Mouse (Mus musculus): ENCODE measurements around the gene Cfap97d2. TPM values are rescaled to one million over a fixed set of nuclear protein-coding genes. Genes with fewer than 3 reads are reported as not detected.

Cfap97d2 gene
- polyA plus RNA-seq (2015; fragmentation: Nextera tagmentation; extraction: Ambion mirVana) = not detected in 2 replicates

DNA sequence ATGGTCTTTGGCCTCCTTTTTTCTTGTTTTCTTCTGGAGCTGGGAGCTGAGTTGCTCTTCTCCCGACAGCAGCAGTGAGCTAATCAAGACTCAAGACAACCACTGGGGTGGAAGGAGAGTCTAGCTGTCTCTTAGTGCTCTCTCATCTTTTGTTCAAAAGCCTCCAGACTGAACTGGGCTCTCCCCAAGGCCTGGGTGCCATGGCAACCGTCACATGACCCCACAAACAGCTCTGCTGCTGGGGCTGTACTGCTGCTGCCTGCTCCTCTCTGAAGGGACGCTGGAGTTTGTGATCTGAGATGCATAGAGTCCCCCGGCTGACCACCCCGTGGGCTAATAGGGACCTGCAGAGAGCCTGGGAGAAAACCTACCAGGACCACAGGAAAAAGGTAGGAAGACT, at the start of gene Cfap97d2:
Gene Cfap97d2 (plus strand): TSS at position 222 of the 400 bp plus-strand sequence.
- H3K36me3 ChIP-seq = no peaks in the 10 kb centered on the region
- no peak for ATAC-seq (ENCODE audit: extremely low read depth, insufficient number of reproducible peaks, low FRiP score, low TSS enrichment)
- H3K9ac ChIP-seq = no peak within 1 kb of the TSS; the same call in 1 of the 2 replicates
- H3K9me3 ChIP-seq = no peaks in the 10 kb centered on the region
- H3K27ac ChIP-seq (replicated peaks) = no peak within 1 kb of the TSS
- H3K4me2 ChIP-seq = no peak within 1 kb of the TSS
- no peak within 1 kb of the TSS for H3K4me3 ChIP-seq
- peaks cover 38% of the 10 kb centered on the region for H3K4me1 ChIP-seq
- WGBS = 10% methylated on average over 5 of the region's 5 CpGs
- H3K27me3 ChIP-seq (replicated peaks) = peaks cover 9% of the 10 kb centered on the region; the same call in 1 of the 2 replicates

DNA sequence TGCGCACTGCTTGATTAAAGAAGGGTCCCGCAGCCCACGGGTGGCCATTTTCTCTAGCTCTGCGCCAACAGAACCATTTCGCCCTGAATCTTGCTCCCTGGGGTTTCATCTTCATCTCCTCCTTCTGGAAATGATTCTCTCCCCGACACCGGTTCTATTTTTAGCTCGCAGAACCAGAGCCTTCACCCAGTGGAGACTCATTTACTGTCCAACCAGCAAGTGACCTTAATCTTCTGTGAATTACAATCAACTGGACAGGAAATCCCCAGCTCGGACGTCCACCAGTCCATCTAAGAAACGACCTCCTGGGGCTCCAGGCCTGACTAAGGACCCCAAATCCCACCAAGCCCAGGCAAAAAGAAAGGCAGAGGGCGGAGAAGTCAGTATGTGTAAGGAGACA, 48.2 kb upstream of the Cfap97d2 start:
- H3K36me3 ChIP-seq = no peaks in the 10 kb centered on the region
- no peaks in the 10 kb centered on the region for H3K9me3 ChIP-seq
- 0 out of 2 replicates have a peak overlapping the region, but pooled peaks have one; percentile 26 for H3K27ac ChIP-seq (replicated peaks)
- 0 out of 2 replicates have a peak overlapping the region, but pooled peaks have one; percentile 15 for H3K9ac ChIP-seq
- no peaks in the 10 kb centered on the region for H3K27me3 ChIP-seq (replicated peaks)
- H3K4me1 ChIP-seq = peaks cover 55% of the 10 kb centered on the region
- WGBS = 51% methylated on average over 12 of the region's 12 CpGs
- ATAC-seq (ENCODE audit: extremely low read depth, insufficient number of reproducible peaks, low FRiP score, low TSS enrichment) = no peak
- no peak overlapping the region for H3K4me3 ChIP-seq
- H3K4me2 ChIP-seq = 0 out of 2 replicates have a peak overlapping the region, but pooled peaks have one; percentile 7

- H3K4me1 ChIP-seq = peaks cover 51% of the 10 kb centered on the region
- no peaks in the 10 kb centered on the region; the same call in 1 of the 2 replicates for H3K36me3 ChIP-seq
- H3K27ac ChIP-seq (replicated peaks) = no peak overlapping the region
- H3K9ac ChIP-seq = no peak overlapping the region
- no peak overlapping the region for H3K4me2 ChIP-seq
- H3K4me3 ChIP-seq = no peak overlapping the region
- ATAC-seq (ENCODE audit: extremely low read depth, insufficient number of reproducible peaks, low FRiP score, low TSS enrichment) = no peak
- H3K9me3 ChIP-seq = no peaks in the 10 kb centered on the region
- H3K27me3 ChIP-seq (replicated peaks) = no peaks in the 10 kb centered on the region
- 64% methylated on average over 13 of the region's 13 CpGs for WGBS
These were observed 45.4 kb upstream of the Cfap97d2 start for GRCm38 (mm10) chr8:13660323-13660722.

GRCm38 (mm10) chr8:13664711-13665210, 40.9 kb upstream of the Cfap97d2 start:
- peaks cover 72% of the 10 kb centered on the region for H3K4me1 ChIP-seq
- ATAC-seq (ENCODE audit: extremely low read depth, insufficient number of reproducible peaks, low FRiP score, low TSS enrichment) = no peak
- H3K9me3 ChIP-seq = no peaks in the 10 kb centered on the region
- peak overlapping the region; percentile 64 for H3K9ac ChIP-seq
- H3K4me3 ChIP-seq = no peak overlapping the region
- H3K4me2 ChIP-seq = no peak overlapping the region
- H3K27me3 ChIP-seq (replicated peaks) = no peaks in the 10 kb centered on the region
- WGBS = 76% methylated on average over 6 of the region's 6 CpGs
- peak overlapping the region; percentile 73 for H3K27ac ChIP-seq (replicated peaks)
- no peaks in the 10 kb centered on the region; the same call in 1 of the 2 replicates for H3K36me3 ChIP-seq

DNA sequence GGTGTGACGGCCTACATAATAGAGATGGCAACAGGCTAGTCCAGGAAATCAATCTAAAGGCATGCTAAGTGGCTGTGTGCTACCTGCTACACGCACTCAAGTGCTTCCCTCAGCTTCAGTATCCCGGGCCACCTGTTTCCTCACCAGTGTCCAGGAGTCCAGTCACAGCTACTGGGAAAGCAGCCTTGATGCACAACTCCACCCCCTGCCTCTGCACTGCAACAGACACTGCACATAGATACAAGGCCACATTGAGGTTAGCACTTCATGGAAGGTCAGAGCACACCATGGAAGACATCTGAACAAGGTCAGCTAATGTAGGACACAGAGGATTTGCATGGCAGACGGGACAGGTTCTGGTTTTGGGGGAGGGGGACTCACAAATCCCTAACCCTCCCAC, 40.2 kb upstream of the Cfap97d2 start:
- peak overlapping the region; percentile 18; the same call in 1 of the 2 replicates for H3K4me2 ChIP-seq
- peaks cover 72% of the 10 kb centered on the region for H3K4me1 ChIP-seq
- peak overlapping the region; percentile 73 for H3K27ac ChIP-seq (replicated peaks)
- no peak overlapping the region for H3K4me3 ChIP-seq
- no peak for ATAC-seq (ENCODE audit: extremely low read depth, insufficient number of reproducible peaks, low FRiP score, low TSS enrichment)
- H3K27me3 ChIP-seq (replicated peaks) = no peaks in the 10 kb centered on the region
- H3K36me3 ChIP-seq = no peaks in the 10 kb centered on the region; the same call in 1 of the 2 replicates
- H3K9ac ChIP-seq = peak overlapping the region; percentile 64
- WGBS = 62% methylated on average over 4 of the region's 4 CpGs
- H3K9me3 ChIP-seq = no peaks in the 10 kb centered on the region

- Histone ChIP-seq H3K9me3 (no peaks in the 10 kb centered on the region), H3K4me2 (peak overlapping the region; percentile 18; the same call in 1 of the 2 replicates), H3K9ac (peak overlapping the region; percentile 64), H3K36me3 (no peaks in the 10 kb centered on the region; the same call in 1 of the 2 replicates), H3K4me1 (peaks cover 74% of the 10 kb centered on the region), H3K27me3 (replicated peaks) (no peaks in the 10 kb centered on the region), H3K4me3 (no peak overlapping the region), H3K27ac (replicated peaks) (peak overlapping the region; percentile 73)
- no peak for ATAC-seq (ENCODE audit: extremely low read depth, insufficient number of reproducible peaks, low FRiP score, low TSS enrichment)
- WGBS = 30% methylated on average over 8 of the region's 8 CpGs
These were observed 39.7 kb upstream of the Cfap97d2 start for GRCm38 (mm10) chr8:13665944-13666343.

GRCm38 (mm10) chr8:13667917-13668316, 37.8 kb upstream of the Cfap97d2 start:
- no peaks in the 10 kb centered on the region; the same call in 1 of the 2 replicates for H3K36me3 ChIP-seq
- WGBS = 57% methylated on average over 4 of the region's 4 CpGs
- 0 out of 2 replicates have a peak, but pooled peaks have one; percentile 16 for ATAC-seq (ENCODE audit: extremely low read depth, insufficient number of reproducible peaks, low FRiP score, low TSS enrichment)
- H3K9me3 ChIP-seq = no peaks in the 10 kb centered on the region
- H3K27ac ChIP-seq (replicated peaks) = peak overlapping the region; percentile 88
- peaks cover 94% of the 10 kb centered on the region for H3K4me1 ChIP-seq
- peak overlapping the region; percentile 39; the same call in 1 of the 2 replicates for H3K4me2 ChIP-seq
- H3K9ac ChIP-seq = peak overlapping the region; percentile 63; the same call in 1 of the 2 replicates
- no peaks in the 10 kb centered on the region for H3K27me3 ChIP-seq (replicated peaks)
- no peak overlapping the region for H3K4me3 ChIP-seq

DNA sequence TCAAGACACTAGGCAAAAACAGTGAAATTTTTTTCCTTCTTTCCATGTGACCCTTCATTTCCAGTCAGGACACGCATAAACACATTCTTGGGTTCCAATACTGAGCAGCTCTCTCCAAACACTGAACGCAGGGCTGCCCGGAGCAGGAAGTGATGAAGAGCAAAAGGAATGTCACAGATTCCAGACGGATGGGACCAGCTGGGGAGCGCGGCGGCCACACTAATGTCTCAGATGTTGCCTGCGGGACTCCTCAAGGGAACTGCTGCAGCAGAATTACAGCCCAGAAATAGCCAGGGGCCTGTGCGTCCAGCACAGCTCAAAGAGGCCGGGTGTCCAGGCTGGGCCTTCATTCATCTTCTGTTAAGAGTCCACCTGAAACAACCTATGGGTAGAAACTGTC, 37.3 kb upstream of the Cfap97d2 start:
- ATAC-seq (ENCODE audit: extremely low read depth, insufficient number of reproducible peaks, low FRiP score, low TSS enrichment) = no peak
- Histone ChIP-seq H3K4me1 (peaks cover 99% of the 10 kb centered on the region), H3K9me3 (no peaks in the 10 kb centered on the region), H3K27ac (replicated peaks) (peak overlapping the region; percentile 88), H3K4me3 (no peak overlapping the region), H3K36me3 (no peaks in the 10 kb centered on the region; the same call in 1 of the 2 replicates), H3K4me2 (peak overlapping the region; percentile 39), H3K9ac (peak overlapping the region; percentile 63), H3K27me3 (replicated peaks) (no peaks in the 10 kb centered on the region)
- WGBS = 14% methylated on average over 10 of the region's 10 CpGs

DNA sequence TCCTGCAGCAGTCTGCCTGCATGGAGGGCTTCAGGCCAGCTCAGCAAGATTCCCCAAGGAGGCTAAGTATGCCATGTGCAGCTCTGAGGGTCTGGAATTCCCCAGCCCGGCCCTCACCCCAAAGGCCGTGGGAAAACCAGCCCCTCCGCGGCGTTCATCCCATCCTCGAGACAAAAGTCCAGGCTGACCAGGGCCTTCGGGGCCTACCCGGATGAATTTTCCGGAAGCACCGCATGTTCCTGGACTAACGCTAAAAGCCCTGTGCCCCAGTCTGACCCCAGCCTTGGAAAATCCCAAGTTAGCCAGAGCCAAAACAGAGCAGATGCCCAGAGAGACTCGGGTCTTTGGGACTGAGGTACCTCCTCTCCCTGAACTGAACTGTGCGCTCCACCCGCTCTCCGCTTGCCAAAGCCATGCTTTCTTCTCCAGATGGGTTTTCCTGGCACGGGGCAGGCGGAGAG, 35.6 kb upstream of the Cfap97d2 start:
- no peak overlapping the region for H3K9ac ChIP-seq
- no peak for ATAC-seq (ENCODE audit: extremely low read depth, insufficient number of reproducible peaks, low FRiP score, low TSS enrichment)
- no peaks in the 10 kb centered on the region for H3K9me3 ChIP-seq
- no peaks in the 10 kb centered on the region for H3K36me3 ChIP-seq
- no peaks in the 10 kb centered on the region for H3K27me3 ChIP-seq (replicated peaks)
- H3K4me2 ChIP-seq = no peak overlapping the region
- peaks cover 99% of the 10 kb centered on the region for H3K4me1 ChIP-seq
- no peak overlapping the region for H3K4me3 ChIP-seq
- no peak overlapping the region for H3K27ac ChIP-seq (replicated peaks)
- WGBS = 69% methylated on average over 17 of the region's 17 CpGs

DNA sequence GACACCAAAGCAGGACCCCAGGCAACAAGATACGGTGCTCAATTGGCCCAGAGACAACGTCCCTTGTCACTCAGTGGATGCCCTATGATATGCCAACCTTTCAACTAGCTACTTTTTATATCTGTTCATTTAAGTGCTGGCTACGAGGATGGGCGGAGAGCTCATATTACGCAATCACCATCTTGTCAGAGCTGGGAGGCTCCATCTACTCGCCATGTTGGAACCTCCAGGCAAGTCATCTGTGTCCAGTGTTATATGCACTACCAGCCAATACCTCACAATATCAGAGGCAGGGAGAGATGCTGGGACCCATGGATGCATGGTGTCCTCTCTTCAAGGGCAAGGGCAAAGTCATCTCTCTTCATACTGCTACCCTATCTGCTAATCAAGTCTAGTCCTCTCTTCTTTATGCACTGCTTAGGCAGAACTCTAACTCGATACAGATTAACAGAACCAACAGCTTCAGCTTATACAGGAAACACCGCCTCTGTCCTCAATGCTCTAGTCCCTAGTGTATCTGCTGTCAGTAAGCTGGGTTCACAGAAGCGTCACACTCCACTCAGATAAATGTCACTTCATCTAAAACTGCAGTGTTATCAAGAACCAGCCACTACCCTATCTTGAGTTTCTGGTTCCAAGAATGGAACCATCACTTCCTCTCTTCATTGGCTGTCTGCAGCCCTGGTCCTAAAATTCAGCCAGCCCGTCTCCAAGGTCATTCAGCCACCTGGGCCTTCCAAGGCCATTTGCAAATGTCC, 34.3 kb upstream of the Cfap97d2 start:
- H3K9me3 ChIP-seq = no peaks in the 10 kb centered on the region
- H3K27me3 ChIP-seq (replicated peaks) = no peaks in the 10 kb centered on the region
- 73% methylated on average over 10 of the region's 10 CpGs for WGBS
- H3K4me1 ChIP-seq = peaks cover 98% of the 10 kb centered on the region
- no peak overlapping the region for H3K4me3 ChIP-seq
- no peak overlapping the region for H3K4me2 ChIP-seq
- 0 out of 2 replicates have a peak overlapping the region, but pooled peaks have one; percentile 6 for H3K27ac ChIP-seq (replicated peaks)
- H3K9ac ChIP-seq = no peak overlapping the region
- ATAC-seq (ENCODE audit: extremely low read depth, insufficient number of reproducible peaks, low FRiP score, low TSS enrichment) = no peak
- no peaks in the 10 kb centered on the region for H3K36me3 ChIP-seq

GRCm38 (mm10) chr8:13673215-13673614, 32.5 kb upstream of the Cfap97d2 start:
- H3K4me3 ChIP-seq = no peak overlapping the region
- no peaks in the 10 kb centered on the region for H3K9me3 ChIP-seq
- H3K4me1 ChIP-seq = peaks cover 85% of the 10 kb centered on the region
- H3K9ac ChIP-seq = peak overlapping the region; percentile 33; the same call in 1 of the 2 replicates
- no peaks in the 10 kb centered on the region for H3K27me3 ChIP-seq (replicated peaks)
- no peak overlapping the region; the same call in 1 of the 2 replicates for H3K4me2 ChIP-seq
- 53% methylated on average over 4 of the region's 4 CpGs for WGBS
- no peak for ATAC-seq (ENCODE audit: extremely low read depth, insufficient number of reproducible peaks, low FRiP score, low TSS enrichment)
- H3K27ac ChIP-seq (replicated peaks) = peak overlapping the region; percentile 63
- no peaks in the 10 kb centered on the region for H3K36me3 ChIP-seq

Data from heart, embryonic 13.5 days (tissue).